Mouse (Mus musculus): Measurements from ENCODE around the gene Aplf. TPM values are rescaled to one million over a fixed set of nuclear protein-coding genes. Genes with fewer than 3 reads are reported as not detected.
A peak's percentile ranks its signal among the peaks of the same experiment; 100 is the strongest.

Gene Aplf
- polyA plus RNA-seq, 1 experiment from 2014 or later = 18.9 TPM

DNA sequence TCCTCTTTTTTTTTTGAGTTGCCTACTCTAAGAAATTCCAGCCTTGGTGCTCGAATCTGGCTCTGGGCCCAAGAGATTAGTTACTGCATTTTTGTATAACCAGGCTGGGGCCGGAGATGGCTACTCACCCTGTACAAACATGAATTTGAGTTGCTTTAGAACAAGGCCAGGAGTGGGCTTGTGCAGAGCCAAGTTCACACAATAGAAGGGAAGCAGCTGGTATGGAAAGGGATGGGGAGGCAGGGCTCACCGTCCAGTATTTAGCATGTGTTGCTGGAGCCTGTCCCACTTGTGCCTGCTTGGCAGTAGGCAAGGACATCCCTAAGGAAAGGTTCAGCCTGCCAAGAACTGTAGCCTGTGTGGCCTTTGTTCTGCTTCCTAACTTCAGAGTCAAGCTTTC, 50.7 kb downstream of the Aplf start:
- H3K27me3 ChIP-seq = no peaks in the 10 kb centered on the region
- H3K9me3 ChIP-seq (replicated peaks) = no peaks in the 10 kb centered on the region
- 57% methylated on average over 3 of the region's 3 CpGs for WGBS
- no peak overlapping the region for H3K9ac ChIP-seq
- H3K4me2 ChIP-seq = no peak overlapping the region
- H3K4me3 ChIP-seq (replicated peaks) = no peak overlapping the region
- H3K27ac ChIP-seq = peak overlapping the region; percentile 49; the same call in 1 of the 2 replicates
- ATAC-seq (replicated peaks; ENCODE audit: low FRiP score) = no peak
- H3K36me3 ChIP-seq = no peaks in the 10 kb centered on the region
- H3K4me1 ChIP-seq = no peaks in the 10 kb centered on the region

DNA sequence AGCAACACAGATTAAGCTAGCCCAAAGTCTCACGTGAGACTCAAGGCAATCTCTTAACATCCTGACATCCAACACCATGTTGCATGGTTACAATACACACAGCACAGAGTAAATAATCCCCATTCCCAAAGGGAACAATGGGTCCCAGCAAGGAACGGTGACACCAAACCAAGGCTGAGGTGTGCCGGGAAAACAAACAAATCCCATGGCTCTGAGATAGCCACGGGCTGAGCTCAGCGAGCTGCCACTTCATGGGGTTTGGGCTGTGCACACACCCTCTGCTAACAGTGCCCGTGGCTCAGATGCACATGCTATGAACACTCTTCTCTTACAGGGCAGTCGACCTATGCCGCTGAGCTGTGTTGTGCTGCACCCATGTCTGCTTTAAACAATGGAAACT, 54.0 kb downstream of the Aplf start:
- H3K27ac ChIP-seq = no peak overlapping the region
- no peak overlapping the region for H3K4me2 ChIP-seq
- no peaks in the 10 kb centered on the region for H3K36me3 ChIP-seq
- WGBS = 73% methylated on average over 8 of the region's 8 CpGs
- H3K9me3 ChIP-seq (replicated peaks) = no peaks in the 10 kb centered on the region
- H3K27me3 ChIP-seq = no peaks in the 10 kb centered on the region
- no peak overlapping the region for H3K4me3 ChIP-seq (replicated peaks)
- H3K9ac ChIP-seq = no peak overlapping the region
- no peaks in the 10 kb centered on the region for H3K4me1 ChIP-seq
- no peak for ATAC-seq (replicated peaks; ENCODE audit: low FRiP score)

DNA sequence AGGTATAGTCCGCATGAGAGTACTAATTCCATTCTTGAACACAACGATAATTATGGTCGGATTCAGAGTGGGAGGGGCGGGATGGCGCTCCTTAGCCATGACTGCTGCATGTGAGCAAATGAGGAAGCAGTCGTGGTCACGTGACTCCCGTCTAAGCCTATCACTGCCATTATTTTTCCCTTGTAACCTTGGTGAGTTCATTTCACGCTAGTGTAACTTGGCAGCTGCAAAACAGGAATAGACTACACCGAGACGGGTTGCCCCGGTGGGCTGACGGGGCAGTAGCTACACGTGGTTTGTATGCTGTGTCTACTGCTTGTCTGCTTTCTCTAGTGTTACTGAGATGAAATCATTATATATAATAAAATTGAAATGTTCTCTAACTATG, 56.3 kb downstream of the Aplf start:
- H3K4me1 ChIP-seq = no peaks in the 10 kb centered on the region
- no peaks in the 10 kb centered on the region for H3K36me3 ChIP-seq
- 91% methylated on average over 14 of the region's 14 CpGs for WGBS
- no peak overlapping the region for H3K4me3 ChIP-seq (replicated peaks)
- no peaks in the 10 kb centered on the region for H3K9me3 ChIP-seq (replicated peaks)
- no peaks in the 10 kb centered on the region for H3K27me3 ChIP-seq
- no peak overlapping the region for H3K4me2 ChIP-seq
- ATAC-seq (replicated peaks; ENCODE audit: low FRiP score) = no peak
- H3K27ac ChIP-seq = no peak overlapping the region
- no peak overlapping the region for H3K9ac ChIP-seq

DNA sequence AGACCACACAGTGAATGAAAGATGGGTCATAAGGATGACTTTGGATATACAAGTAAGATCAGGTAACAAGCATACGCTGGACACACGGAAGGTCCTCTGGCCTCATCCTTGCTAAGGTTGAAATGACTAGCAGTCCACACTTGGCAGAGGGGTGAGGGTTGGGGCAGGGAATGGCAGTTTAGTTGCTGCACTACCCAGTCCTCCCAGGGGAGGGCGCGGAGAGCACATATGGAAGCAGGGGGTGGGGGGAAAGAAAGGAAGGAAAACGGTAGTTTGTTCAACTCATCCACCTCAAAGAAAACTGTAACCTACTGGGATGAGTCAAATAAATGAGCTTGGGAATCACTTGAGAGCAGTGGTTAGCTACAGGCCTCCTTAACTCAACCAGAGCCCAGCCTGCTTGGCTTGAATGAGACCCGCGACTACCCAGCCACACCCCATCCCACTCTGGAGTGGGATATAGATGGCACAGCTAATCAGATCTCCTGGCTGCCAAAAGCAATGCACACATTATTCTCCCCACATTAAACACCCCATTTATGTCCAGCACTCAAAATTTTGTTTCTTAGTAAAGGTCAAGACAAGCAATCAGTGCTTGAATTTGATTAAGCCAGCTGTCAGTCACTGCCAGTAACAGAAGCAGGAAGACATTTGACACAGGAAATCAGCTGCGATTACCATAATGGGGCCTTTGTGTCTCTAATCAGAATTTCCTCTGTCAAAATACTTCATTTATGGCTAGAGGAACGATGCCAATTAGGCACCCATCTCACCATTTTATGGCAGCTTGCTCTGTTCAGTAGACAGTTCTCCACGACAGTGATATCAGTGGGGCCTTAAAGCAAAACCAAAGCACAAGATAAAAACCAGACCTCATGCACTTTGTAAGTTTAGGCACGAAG, 56.9 kb downstream of the Aplf start:
- H3K27me3 ChIP-seq = no peaks in the 10 kb centered on the region
- no peak overlapping the region for H3K9ac ChIP-seq
- 64% methylated on average over 11 of the region's 11 CpGs for WGBS

DNA sequence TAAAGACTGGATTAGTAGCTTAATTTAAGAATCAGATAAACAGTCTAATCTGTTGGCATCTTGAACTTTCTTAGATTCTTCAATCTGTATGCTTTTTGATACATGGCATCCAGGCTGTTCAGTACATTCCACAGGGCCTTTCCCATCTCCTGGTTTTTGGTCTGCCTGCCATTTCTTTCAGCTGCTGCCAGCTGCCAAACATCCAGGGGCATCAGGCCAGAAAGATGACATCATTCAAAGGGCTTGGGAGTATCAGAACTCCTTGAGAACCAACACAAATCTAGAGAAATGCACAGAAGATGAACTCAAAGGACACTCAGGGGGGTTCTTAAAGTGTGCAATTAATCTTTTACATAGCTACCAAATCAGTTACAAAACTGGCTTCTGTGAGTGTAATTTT, 72.2 kb downstream of the Aplf start:
- Histone ChIP-seq H3K9me3 (replicated peaks) (no peaks in the 10 kb centered on the region), H3K9ac (no peak overlapping the region), H3K4me1 (peaks cover 5% of the 10 kb centered on the region), H3K4me2 (no peak overlapping the region), H3K27me3 (no peaks in the 10 kb centered on the region), H3K36me3 (no peaks in the 10 kb centered on the region), H3K4me3 (replicated peaks) (no peak overlapping the region), H3K27ac (no peak overlapping the region)
- no peak for ATAC-seq (replicated peaks; ENCODE audit: low FRiP score)

More for the DNA sequence above, 56.9 kb downstream of the Aplf start:
- Histone ChIP-seq H3K4me1 (no peaks in the 10 kb centered on the region), H3K36me3 (no peaks in the 10 kb centered on the region), H3K9me3 (replicated peaks) (no peaks in the 10 kb centered on the region), H3K27ac (no peak overlapping the region), H3K4me2 (no peak overlapping the region), H3K4me3 (replicated peaks) (no peak overlapping the region)
- ATAC-seq (replicated peaks; ENCODE audit: low FRiP score) = no peak

DNA sequence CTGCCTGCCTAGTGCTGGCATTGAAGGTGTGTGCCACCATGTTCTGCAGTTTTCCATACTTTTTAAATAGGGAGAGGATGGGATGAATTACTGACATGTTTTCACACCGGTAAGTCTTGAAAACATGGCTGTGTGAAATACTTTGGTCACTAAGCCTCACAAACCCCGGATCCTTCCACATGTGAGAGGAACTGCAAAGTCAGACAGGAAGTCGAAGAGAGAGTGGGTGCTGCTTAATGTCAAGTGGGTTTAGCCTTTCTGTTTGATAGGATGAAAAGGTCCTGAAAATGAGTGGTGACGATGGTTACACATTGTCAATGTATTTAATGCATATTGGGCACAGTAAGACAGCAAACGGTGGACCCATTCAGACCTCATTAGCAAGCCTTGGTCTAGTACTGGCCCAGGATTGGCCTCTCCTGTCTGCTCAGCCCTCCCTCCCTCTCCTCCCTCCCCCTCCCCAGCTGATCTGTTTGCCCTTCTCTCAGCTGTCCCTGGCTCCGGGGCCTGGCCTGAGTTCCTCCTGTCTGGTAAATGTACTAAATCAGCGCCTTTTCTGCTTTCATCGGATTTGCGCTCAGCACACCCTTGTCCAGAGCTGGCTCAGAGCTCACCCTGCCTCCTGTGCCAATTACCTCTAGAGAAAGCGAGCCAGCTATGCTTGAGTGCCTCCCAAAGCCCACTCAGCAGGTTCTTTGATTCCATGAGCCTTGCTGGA, 74.7 kb downstream of the Aplf start:
- Histone ChIP-seq H3K9me3 (replicated peaks) (no peaks in the 10 kb centered on the region), H3K4me2 (peak overlapping the region; percentile 31; the same call in 1 of the 2 replicates), H3K9ac (no peak overlapping the region), H3K27me3 (no peaks in the 10 kb centered on the region), H3K36me3 (no peaks in the 10 kb centered on the region), H3K4me1 (peaks cover 5% of the 10 kb centered on the region), H3K27ac (peak overlapping the region; percentile 45), H3K4me3 (replicated peaks) (no peak overlapping the region)
- 45% methylated on average over 10 of the region's 10 CpGs for WGBS
- peak; percentile 92 for ATAC-seq (replicated peaks; ENCODE audit: low FRiP score)

DNA sequence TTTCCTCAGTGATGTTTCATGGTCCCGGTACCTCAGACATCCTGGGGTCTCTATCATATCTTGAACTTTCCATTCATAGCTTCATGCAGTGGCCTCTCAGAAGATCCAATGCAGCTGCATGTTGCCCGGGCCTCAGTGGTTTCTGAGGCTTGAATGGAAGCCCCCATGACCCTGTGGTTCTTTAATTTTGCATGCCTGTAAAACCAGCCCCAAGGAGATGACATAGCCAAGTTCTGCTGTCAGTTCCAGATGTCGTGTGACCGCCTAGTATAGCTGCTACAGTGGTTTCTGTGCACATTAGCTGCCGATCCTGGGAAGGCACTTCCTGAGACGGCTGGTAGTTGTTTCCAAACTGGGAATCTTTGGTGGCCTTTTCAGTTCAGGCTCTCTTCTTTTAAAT, 77.8 kb downstream of the Aplf start:
- Histone ChIP-seq H3K36me3 (no peaks in the 10 kb centered on the region), H3K27me3 (peaks cover 9% of the 10 kb centered on the region), H3K4me2 (no peak overlapping the region), H3K9me3 (replicated peaks) (no peaks in the 10 kb centered on the region), H3K27ac (no peak overlapping the region), H3K9ac (no peak overlapping the region), H3K4me3 (replicated peaks) (no peak overlapping the region), H3K4me1 (peaks cover 25% of the 10 kb centered on the region)
- ATAC-seq (replicated peaks; ENCODE audit: low FRiP score) = no peak
- WGBS = 81% methylated on average over 6 of the region's 6 CpGs

DNA sequence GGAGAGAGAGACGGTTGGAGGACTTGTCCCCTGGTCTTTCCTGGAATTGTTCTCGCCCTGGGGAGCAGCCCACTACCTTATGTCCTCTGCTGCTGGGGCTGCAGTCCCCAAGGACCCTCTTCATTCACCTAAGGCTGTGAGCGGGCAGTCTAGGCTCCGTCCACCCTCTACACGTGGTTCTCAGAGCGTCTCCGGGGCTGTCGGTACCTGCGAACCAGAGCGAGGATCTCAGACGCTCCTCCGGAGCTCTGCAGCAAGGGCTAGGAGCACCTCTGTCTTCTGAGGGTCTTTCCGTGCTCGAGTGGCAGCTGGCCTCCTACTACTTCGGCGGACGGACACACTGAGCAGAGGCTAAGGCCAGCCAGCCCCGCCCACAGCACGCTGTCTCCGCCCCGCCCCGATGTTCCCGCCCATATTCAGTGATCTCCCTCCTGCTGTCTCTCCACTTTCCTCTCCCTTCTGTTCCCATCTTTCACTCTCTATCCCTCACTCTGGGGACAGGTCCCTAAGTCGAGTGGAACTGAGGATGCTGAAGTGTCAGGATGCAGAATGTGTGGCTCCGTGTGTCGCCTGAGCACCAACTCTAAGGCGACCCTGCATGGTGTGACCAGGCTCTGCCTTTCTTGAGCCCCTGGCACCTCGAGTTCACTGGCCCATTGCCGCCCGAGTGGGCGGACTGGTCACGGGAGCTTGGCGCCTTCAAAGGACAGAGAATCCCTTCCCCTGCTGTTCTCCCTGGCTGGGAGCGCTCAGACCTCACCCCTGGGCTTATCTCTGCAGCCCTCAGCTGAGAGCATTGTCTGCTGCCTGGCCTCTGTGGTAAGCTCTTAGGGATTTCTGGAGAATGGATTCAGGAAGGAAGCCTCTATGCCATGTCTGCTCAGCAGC, 81.4 kb downstream of the Aplf start, which contains the start of gene Prokr1:
Gene Prokr1 (minus strand): TSS at position 350 of the 888 bp plus-strand sequence.
- ATAC-seq (replicated peaks; ENCODE audit: low FRiP score) = peak; percentile 95
- Histone ChIP-seq H3K4me3 (replicated peaks) (peak within 1 kb of the TSS; percentile 50), H3K4me1 (peaks cover 30% of the 10 kb centered on the region), H3K4me2 (peak within 1 kb of the TSS; percentile 83), H3K36me3 (no peaks in the 10 kb centered on the region), H3K27me3 (peaks cover 17% of the 10 kb centered on the region), H3K27ac (peak within 1 kb of the TSS; percentile 50), H3K9ac (peak within 1 kb of the TSS; percentile 40), H3K9me3 (replicated peaks) (no peaks in the 10 kb centered on the region)
- under 1% methylated on average over 34 of the region's 34 CpGs for WGBS

DNA sequence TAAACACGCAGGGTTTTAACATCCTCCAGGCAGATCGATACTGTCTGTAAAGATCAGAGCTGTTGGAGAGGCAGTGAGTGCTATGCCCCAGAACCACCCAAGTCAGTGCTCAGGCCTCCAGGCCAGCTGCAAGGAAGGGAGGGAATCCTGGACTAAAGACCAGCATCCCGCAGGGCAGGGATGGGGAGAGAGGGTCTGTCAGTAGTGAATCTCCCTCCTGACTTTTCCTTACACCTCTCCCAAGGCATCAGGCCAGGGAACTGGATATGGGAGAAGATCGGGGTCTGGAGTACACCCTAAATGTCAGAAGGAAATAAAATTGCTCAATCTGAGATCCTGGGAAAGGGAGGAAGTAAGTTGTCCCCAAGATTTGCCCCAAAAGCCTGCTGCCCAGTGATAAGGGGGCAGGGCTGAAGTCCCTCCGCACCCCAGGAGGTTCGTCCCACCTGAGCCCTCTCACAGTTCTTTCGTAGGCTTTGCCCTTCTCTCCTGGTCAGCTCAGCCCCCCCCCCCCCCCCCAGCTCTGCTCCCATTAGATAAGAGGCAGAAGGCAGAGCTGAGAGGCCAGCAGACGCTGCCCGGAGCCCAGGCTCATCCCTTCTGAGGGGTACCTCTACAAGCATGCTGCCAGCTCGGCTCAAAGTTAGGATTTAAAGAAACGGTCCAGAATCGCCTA, 82.1 kb downstream of the Aplf start:
- WGBS = 8% methylated on average over 12 of the region's 12 CpGs

DNA sequence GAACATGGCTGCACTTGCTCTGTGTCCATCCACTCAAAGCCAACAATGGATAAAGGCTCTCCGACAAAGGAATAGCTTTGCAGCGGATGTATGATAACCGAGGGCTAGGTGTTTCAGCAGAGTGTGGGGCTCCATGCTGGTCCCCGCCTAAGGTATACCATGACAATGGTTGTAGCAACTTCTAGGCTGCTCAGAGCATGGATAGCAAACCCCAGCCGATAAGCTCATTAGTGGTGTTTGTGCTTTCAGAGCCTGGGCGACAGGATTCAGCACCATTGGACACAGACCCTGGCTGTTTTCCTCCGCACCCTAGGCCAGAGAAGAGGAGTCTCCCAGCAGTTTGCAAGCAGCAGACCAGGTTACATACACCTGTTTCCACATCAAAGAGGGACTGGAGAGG, 88.0 kb downstream of the Aplf start:
- WGBS = 89% methylated on average over 7 of the region's 7 CpGs
- peaks cover 18% of the 10 kb centered on the region for H3K4me1 ChIP-seq
- no peak overlapping the region for H3K27ac ChIP-seq
- no peak overlapping the region for H3K4me3 ChIP-seq (replicated peaks)
- no peaks in the 10 kb centered on the region for H3K36me3 ChIP-seq
- no peak overlapping the region for H3K4me2 ChIP-seq
- H3K9ac ChIP-seq = no peak overlapping the region
- no peaks in the 10 kb centered on the region for H3K9me3 ChIP-seq (replicated peaks)
- no peak for ATAC-seq (replicated peaks; ENCODE audit: low FRiP score)
- H3K27me3 ChIP-seq = peaks cover 6% of the 10 kb centered on the region

More for the DNA sequence above, 82.1 kb downstream of the Aplf start:
- Histone ChIP-seq H3K4me3 (replicated peaks) (peak overlapping the region; percentile 50), H3K36me3 (no peaks in the 10 kb centered on the region), H3K27ac (no peak overlapping the region), H3K9me3 (replicated peaks) (no peaks in the 10 kb centered on the region), H3K9ac (peak overlapping the region; percentile 40; the same call in 1 of the 2 replicates), H3K27me3 (peaks cover 17% of the 10 kb centered on the region), H3K4me2 (peak overlapping the region; percentile 83), H3K4me1 (peaks cover 33% of the 10 kb centered on the region)
- peak; percentile 41; the same call in 1 of the 2 replicates for ATAC-seq (replicated peaks; ENCODE audit: low FRiP score)

DNA sequence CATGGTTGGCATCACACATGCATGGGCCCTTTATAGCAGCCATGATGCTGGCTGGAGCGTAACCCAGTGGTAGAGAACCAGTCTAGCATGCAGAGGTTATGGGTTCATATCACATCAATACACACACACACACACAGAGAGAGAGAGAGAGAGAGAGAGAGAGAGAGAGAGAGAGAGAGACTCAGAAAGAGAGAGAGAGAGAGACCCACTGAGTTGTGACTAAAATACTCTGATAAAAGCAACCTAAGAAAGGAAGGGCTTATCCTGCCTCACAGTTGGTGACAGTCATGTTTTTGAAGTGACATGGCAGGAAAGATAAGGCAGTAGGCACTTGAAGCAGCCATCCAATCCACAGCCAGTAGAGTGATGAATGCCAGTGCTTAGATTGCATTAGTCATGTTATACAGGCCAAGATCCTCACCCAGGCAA, 88.8 kb downstream of the Aplf start:
- 0 out of 2 replicates have a peak, but pooled peaks cover under 1% of the 10 kb centered on the region for H3K27me3 ChIP-seq
- WGBS = 93% methylated on average over 1 of the region's 1 CpGs
- H3K4me1 ChIP-seq = peaks cover 20% of the 10 kb centered on the region
- ATAC-seq (replicated peaks; ENCODE audit: low FRiP score) = no peak; the same call in 1 of the 2 replicates
- no peaks in the 10 kb centered on the region for H3K36me3 ChIP-seq
- no peak overlapping the region for H3K9ac ChIP-seq
- no peak overlapping the region for H3K27ac ChIP-seq
- H3K4me2 ChIP-seq = no peak overlapping the region
- H3K9me3 ChIP-seq (replicated peaks) = no peaks in the 10 kb centered on the region
- no peak overlapping the region for H3K4me3 ChIP-seq (replicated peaks)

Measured in kidney, embryonic 15.5 days (tissue).